ENCODE assay signal across 8 mouse cellular contexts in the genomic region with DNA sequence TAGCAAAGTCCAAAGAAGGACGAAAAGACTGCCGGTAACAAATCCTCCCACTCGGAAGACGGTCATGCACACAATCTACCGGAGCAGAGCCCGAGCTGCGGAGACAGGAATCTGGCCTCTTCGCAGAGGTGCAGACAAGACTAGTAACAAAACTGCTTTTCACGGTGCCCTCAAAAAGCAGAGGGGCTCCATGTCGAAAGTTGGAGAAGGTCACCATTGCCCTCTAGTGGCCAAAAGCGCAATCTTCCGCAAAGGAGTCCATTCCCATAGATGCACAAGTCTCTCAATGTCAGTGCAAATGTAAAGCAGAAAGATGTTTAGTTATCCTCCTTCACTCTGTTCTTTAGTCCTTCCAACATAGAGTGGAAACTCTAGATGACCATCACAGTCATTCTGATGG. TPM values are rescaled to one million over a fixed set of nuclear protein-coding genes. Genes with fewer than 3 reads are reported as not detected.
A peak's percentile ranks its signal among the peaks of the same experiment; 100 is the strongest.
DNase-seq lines count a peak whose midpoint lies in the region; ATAC-seq and TF ChIP-seq lines count a peak whose summit lies in the region.

No protein-coding gene starts in this region.

- H3K9ac ChIP-seq in CH12.LX (ENCODE audit: insufficient read depth, low read depth): no peak overlapping the region
- H3K9ac ChIP-seq in heart, embryonic 14.5 days (ENCODE audit: low read length): peak overlapping the region; percentile 63
- no peak overlapping the region for H3K9ac ChIP-seq in liver, embryonic 13.5 days
- H3K9ac ChIP-seq in neural tube, embryonic 13.5 days: peak overlapping the region; percentile 65

- dilution Hi-C loops in CH12.LX (cut with MboI; ENCODE audit: extremely low pct_ligation_motif_present, extremely low pct_unique_long_range_greater_than_20kb, low sequenced_read_pairs): no loop called here

- no peaks in the 10 kb centered on the region for H3K4me1 ChIP-seq in CH12.LX (ENCODE audit: control insufficient read depth in 1 of 2, insufficient read depth in 2 of 2)
- no peaks in the 10 kb centered on the region; the same call in 1 of the 2 replicates for H3K4me1 ChIP-seq in embryonic fibroblast, embryonic 13.5 days (ENCODE audit: control insufficient read depth, insufficient read depth, low read length)
- H3K4me1 ChIP-seq in heart, embryonic 14.5 days (ENCODE audit: control insufficient read depth in 2 of 2, insufficient read depth in 2 of 2, low read length in 2 of 2): peaks cover 3 to 7% of the 10 kb centered on the region in 2 experiments; a peak in 2 of 4 replicates
- no peaks in the 10 kb centered on the region for H3K4me1 ChIP-seq in liver, embryonic 13.5 days (replicated peaks)
- peaks cover 69% of the 10 kb centered on the region for H3K4me1 ChIP-seq in neural tube, embryonic 13.5 days (replicated peaks)

- TF ChIP-seq POLR2A in CH12.LX (IDR thresholded peaks at IDR 0.05; ENCODE audit: low read depth, low read length): no peak
- TF ChIP-seq POLR2A in brain, embryonic 14.5 days (IDR thresholded peaks at IDR 0.05; ENCODE audit: borderline replicate concordance, extremely low read depth, insufficient read depth, insufficient read length, poor library complexity, severe bottlenecking): no peak
- no peak for TF ChIP-seq POLR2A in embryonic fibroblast, embryonic 13.5 days (IDR thresholded peaks at IDR 0.05; ENCODE audit: low read depth, low read length)

- TF ChIP-seq CTCF in CH12.LX (conservative IDR thresholded peaks at IDR 0.05 in 1 of 2, IDR thresholded peaks at IDR 0.05 in 1 of 2; ENCODE audit: low read depth in 2 of 2, low read length in 2 of 2): peak in 1 of 2 experiments; percentile 40; a peak in 3 of 4 replicates
- TF ChIP-seq CTCF in brain, embryonic 14.5 days (IDR thresholded peaks at IDR 0.05; ENCODE audit: borderline replicate concordance, extremely low read depth, insufficient read depth, insufficient read length): peak; percentile 95
- peak; percentile 56; the same call in 1 of the 2 replicates for TF ChIP-seq CTCF in embryonic fibroblast, embryonic 13.5 days (IDR thresholded peaks at IDR 0.05; ENCODE audit: borderline replicate concordance, insufficient read depth, low read length)

- WGBS in heart, embryonic 14.5 days: 2% methylated on average over 12 of the region's 12 CpGs
- 6% methylated on average over 12 of the region's 12 CpGs for WGBS in liver, embryonic 13.5 days (ENCODE audit: insufficient replicate concordance)
- under 1% methylated on average over 12 of the region's 12 CpGs for WGBS in neural tube, embryonic 13.5 days

- peaks cover 69% of the 10 kb centered on the region for H3K9me3 ChIP-seq in CH12.LX (replicated peaks; ENCODE audit: low read length)
- no peaks in the 10 kb centered on the region for H3K9me3 ChIP-seq in heart, embryonic 14.5 days (ENCODE audit: control insufficient read depth, low read length)
- H3K9me3 ChIP-seq in liver, embryonic 13.5 days (replicated peaks): no peaks in the 10 kb centered on the region
- no peaks in the 10 kb centered on the region for H3K9me3 ChIP-seq in neural tube, embryonic 13.5 days

- H3K36me3 ChIP-seq in CH12.LX (replicated peaks in 1 of 2; ENCODE audit: control insufficient read depth in 1 of 2, insufficient read depth in 1 of 2, low read length in 1 of 2): no peaks in the 10 kb centered on the region
- H3K36me3 ChIP-seq in heart, embryonic 14.5 days (ENCODE audit: control insufficient read depth, insufficient read depth, low read length): peaks cover 17% of the 10 kb centered on the region; the same call in 1 of the 2 replicates
- no peaks in the 10 kb centered on the region for H3K36me3 ChIP-seq in liver, embryonic 13.5 days
- H3K36me3 ChIP-seq in neural tube, embryonic 13.5 days: peaks cover 15% of the 10 kb centered on the region

- in situ Hi-C loops in CH12.LX (cut with MboI; ENCODE audit: low pct_ligation_motif_present, low pct_unique_long_range_greater_than_20kb, low sequenced_read_pairs): no loop called here

- TF ChIP-seq EP300 in CH12.LX (IDR thresholded peaks at IDR 0.05; ENCODE audit: low read length): no peak

- no peak overlapping the region for H3K27ac ChIP-seq in CH12.LX (ENCODE audit: insufficient read depth, low read depth)
- peak overlapping the region; percentile 50 for H3K27ac ChIP-seq in embryonic fibroblast, embryonic 13.5 days (ENCODE audit: insufficient read depth, low read length)
- no peak overlapping the region for H3K27ac ChIP-seq in heart, embryonic 14.5 days (replicated peaks in 1 of 2; ENCODE audit: control insufficient read depth in 1 of 2, insufficient read depth in 1 of 2, low read depth in 2 of 2, low read length in 2 of 2)
- no peak overlapping the region for H3K27ac ChIP-seq in liver, embryonic 13.5 days
- peak overlapping the region; percentile 71 for H3K27ac ChIP-seq in neural tube, embryonic 13.5 days (replicated peaks)

- no peaks in the 10 kb centered on the region for H3K27me3 ChIP-seq in CH12.LX (replicated peaks)
- peaks cover 7% of the 10 kb centered on the region; the same call in 1 of the 2 replicates for H3K27me3 ChIP-seq in heart, embryonic 14.5 days (ENCODE audit: control insufficient read depth, insufficient read depth, low read length)
- peaks cover 42% of the 10 kb centered on the region for H3K27me3 ChIP-seq in liver, embryonic 13.5 days
- H3K27me3 ChIP-seq in neural tube, embryonic 13.5 days: no peaks in the 10 kb centered on the region

- no peak for ATAC-seq in heart, embryonic 14.5 days (ENCODE audit: insufficient number of reproducible peaks, insufficient read depth, low FRiP score, low read depth)
- no peak for ATAC-seq in liver, embryonic 13.5 days (ENCODE audit: low read depth)
- no peak for ATAC-seq in neural tube, embryonic 13.5 days (ENCODE audit: low read depth)

- H3K4me3 ChIP-seq in CH12.LX (replicated peaks in 1 of 3; ENCODE audit: low read depth in 2 of 3, low read length in 2 of 3, poor library complexity in 1 of 3): no peak overlapping the region
- H3K4me3 ChIP-seq in embryonic fibroblast, embryonic 13.5 days (ENCODE audit: insufficient read depth, low read length): peak overlapping the region; percentile 54
- H3K4me3 ChIP-seq in heart, embryonic 14.5 days (ENCODE audit: control insufficient read depth in 1 of 2, insufficient read depth in 1 of 2, low read depth in 1 of 2, low read length in 2 of 2): peak overlapping the region; percentile 31 to 47
- no peak overlapping the region for H3K4me3 ChIP-seq in liver, embryonic 13.5 days (replicated peaks)
- H3K4me3 ChIP-seq in neural tube, embryonic 13.5 days: peak overlapping the region; percentile 41

- peak; percentile 2 for DNase-seq in CH12.LX (ENCODE audit: extremely low read depth)
- DNase-seq in brain, embryonic 14.5 days (ENCODE audit: low read depth): peak; percentile 95
- DNase-seq in kidney, postnatal 25 days: peak; percentile 46 to 71
- no peak for DNase-seq in liver, embryonic 13.5 days
- DNase-seq in urinary bladder, postnatal 25 days (ENCODE audit: low spot score): peak; percentile 59

- no peak overlapping the region for H3K4me2 ChIP-seq in CH12.LX (ENCODE audit: insufficient read depth, low read depth, poor library complexity, severe bottlenecking)
- peak overlapping the region; percentile 92 for H3K4me2 ChIP-seq in heart, embryonic 14.5 days (ENCODE audit: low read length)
- H3K4me2 ChIP-seq in liver, embryonic 13.5 days: peak overlapping the region; percentile 33; the same call in 1 of the 2 replicates
- H3K4me2 ChIP-seq in neural tube, embryonic 13.5 days: peak overlapping the region; percentile 83

- peak; percentile 42 for TF ChIP-seq RAD21 in CH12.LX (IDR thresholded peaks at IDR 0.05; ENCODE audit: low read depth, low read length)

- H3K79me2 ChIP-seq in CH12.LX (replicated peaks; ENCODE audit: control insufficient read depth, extremely low read depth, insufficient read depth, poor library complexity, severe bottlenecking): no peaks in the 10 kb centered on the region

TF ChIP-seq in CH12.LX, 34 proteins besides CTCF, POLR2A, EP300 and RAD21:
- no peak for TF ChIP-seq MXI1 (IDR thresholded peaks at IDR 0.05; ENCODE audit: low read depth, low read length)
- no peak for TF ChIP-seq ZMIZ1 (IDR thresholded peaks at IDR 0.05; ENCODE audit: low read depth, low read length)
- TF ChIP-seq SMC3 (IDR thresholded peaks at IDR 0.05; ENCODE audit: low read depth, low read length): no peak
- no peak for TF ChIP-seq MAX (IDR thresholded peaks at IDR 0.05; ENCODE audit: low read length)
- TF ChIP-seq E2F4 (IDR thresholded peaks at IDR 0.05; ENCODE audit: insufficient replicate concordance, low read depth, low read length): no peak
- no peak for TF ChIP-seq USF2 (conservative IDR thresholded peaks at IDR 0.05; ENCODE audit: low read depth, low read length)
- no peak for TF ChIP-seq USF1 (IDR thresholded peaks at IDR 0.05; ENCODE audit: low read depth, low read length)
- no peak for TF ChIP-seq TCF12 (IDR thresholded peaks at IDR 0.05; ENCODE audit: low read depth, low read length)
- no peak for TF ChIP-seq MAFK (IDR thresholded peaks at IDR 0.05; ENCODE audit: insufficient replicate concordance, low read length)
- no peak for TF ChIP-seq POLR2AphosphoS2 (IDR thresholded peaks at IDR 0.05; ENCODE audit: low read depth, low read length)
- TF ChIP-seq ETS1 (conservative IDR thresholded peaks at IDR 0.05; ENCODE audit: low read depth, low read length): no peak
- no peak for TF ChIP-seq TBP (conservative IDR thresholded peaks at IDR 0.05; ENCODE audit: low read depth, low read length)
- TF ChIP-seq MAZ (IDR thresholded peaks at IDR 0.05; ENCODE audit: low read depth, low read length): no peak
- TF ChIP-seq CHD1 (IDR thresholded peaks at IDR 0.05; ENCODE audit: low read depth, low read length): no peak
TF ChIP-seq in CH12.LX: peak in this region for 0.

RNA-seq across cellular contexts. Expression of a gene that starts 4.5 kb away (rescaled TPM):
- total RNA-seq in CH12.LX (2012; rRNA removed) (0.13 and 0.17 TPM in 2 replicates), CH12.LX (2014; rRNA removed) (not detected in 2 replicates)
- 0.13 and 0.23 TPM in 2 replicates for polyA plus RNA-seq in CH12.LX (2012; ENCODE audit: insufficient read length, low read depth)
- polyA plus RNA-seq in brain, embryonic 14.5 days (2012; rRNA removed): 39.7 and 54.7 TPM in 2 replicates
- polyA plus RNA-seq in embryonic fibroblast, embryonic 13.5 days (2011; ENCODE audit: insufficient read length, low read depth, missing spikeins): 367 and 681 TPM in 2 replicates
- polyA plus RNA-seq in heart, embryonic 14.5 days (2014; fragmentation: Nextera tagmentation; extraction: Ambion mirVana): 65.8 and 75.4 TPM in 2 replicates
- 3.5 and 4.3 TPM in 2 replicates for polyA plus RNA-seq in liver, embryonic 13.5 days (2015; fragmentation: Nextera tagmentation; extraction: Ambion mirVana)
- polyA plus RNA-seq in neural tube, embryonic 13.5 days (2015; fragmentation: Nextera tagmentation; extraction: Ambion mirVana): 59.5 and 72.2 TPM in 2 replicates

Comparison
In these comparisons a context has a peak if more than half of its experiments do, and no peak if none do; other contexts are left out.
1. H3K27ac ChIP-seq: peak in embryonic fibroblast, embryonic 13.5 days (single experiment) and neural tube, embryonic 13.5 days (single experiment); none in CH12.LX (single experiment), heart, embryonic 14.5 days (0 of 2) and liver, embryonic 13.5 days (single experiment).
2. H3K4me3 ChIP-seq: peak in embryonic fibroblast, embryonic 13.5 days (single experiment), heart, embryonic 14.5 days (2 of 2) and neural tube, embryonic 13.5 days (single experiment); none in CH12.LX (0 of 3) and liver, embryonic 13.5 days (single experiment).
3. H3K9ac ChIP-seq: peak in heart, embryonic 14.5 days (single experiment) and neural tube, embryonic 13.5 days (single experiment); none in CH12.LX (single experiment) and liver, embryonic 13.5 days (single experiment).